Mouse (Mus musculus) 3134 (cell line): Measurements from ENCODE around the gene Gtsf1.

Experiments used
- DNase-seq: peaks from one replicate; pipeline ENCODE4 v3.0.0-alpha.2; 2011; ENCODE audit warnings: low spot score; ENCODE audit not compliant: insufficient read length; ENCODE audit errors: extremely low read depth

Gtsf1 gene

DNA sequence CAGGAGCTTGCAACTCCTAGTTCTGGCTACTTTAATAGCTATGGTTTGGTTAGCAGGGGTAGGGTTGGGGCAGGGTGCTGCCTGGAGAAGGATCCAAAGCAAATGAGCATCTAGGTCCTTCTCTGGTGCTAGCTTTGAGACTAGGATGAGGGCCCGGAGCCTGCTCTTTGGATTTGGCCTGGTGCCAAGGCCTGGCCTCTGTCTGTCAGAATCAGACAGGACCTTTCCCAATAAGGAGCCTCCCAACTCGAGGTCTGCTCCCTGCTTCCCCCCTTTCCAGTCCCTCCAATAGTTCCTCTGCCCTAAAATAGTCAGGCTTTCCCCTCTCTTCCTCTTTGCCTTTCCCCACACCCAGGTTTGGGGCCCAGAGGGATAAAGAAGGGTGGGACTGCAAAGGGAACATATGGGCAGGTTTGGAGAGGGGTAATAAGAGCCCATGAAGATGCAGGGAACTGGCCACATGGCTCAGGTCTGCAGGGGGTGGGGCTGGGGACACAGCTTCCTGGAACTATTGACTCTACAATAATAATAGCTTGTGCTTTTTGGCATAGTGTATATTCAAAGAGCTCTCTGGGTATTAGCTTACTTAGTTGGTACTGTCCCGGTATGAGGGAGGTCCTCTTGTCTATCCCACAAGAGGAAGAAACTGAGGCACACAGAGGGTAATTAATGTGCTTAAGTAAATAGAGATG, 51.5 kb downstream of the Gtsf1 start:
- no peak for DNase-seq

DNA sequence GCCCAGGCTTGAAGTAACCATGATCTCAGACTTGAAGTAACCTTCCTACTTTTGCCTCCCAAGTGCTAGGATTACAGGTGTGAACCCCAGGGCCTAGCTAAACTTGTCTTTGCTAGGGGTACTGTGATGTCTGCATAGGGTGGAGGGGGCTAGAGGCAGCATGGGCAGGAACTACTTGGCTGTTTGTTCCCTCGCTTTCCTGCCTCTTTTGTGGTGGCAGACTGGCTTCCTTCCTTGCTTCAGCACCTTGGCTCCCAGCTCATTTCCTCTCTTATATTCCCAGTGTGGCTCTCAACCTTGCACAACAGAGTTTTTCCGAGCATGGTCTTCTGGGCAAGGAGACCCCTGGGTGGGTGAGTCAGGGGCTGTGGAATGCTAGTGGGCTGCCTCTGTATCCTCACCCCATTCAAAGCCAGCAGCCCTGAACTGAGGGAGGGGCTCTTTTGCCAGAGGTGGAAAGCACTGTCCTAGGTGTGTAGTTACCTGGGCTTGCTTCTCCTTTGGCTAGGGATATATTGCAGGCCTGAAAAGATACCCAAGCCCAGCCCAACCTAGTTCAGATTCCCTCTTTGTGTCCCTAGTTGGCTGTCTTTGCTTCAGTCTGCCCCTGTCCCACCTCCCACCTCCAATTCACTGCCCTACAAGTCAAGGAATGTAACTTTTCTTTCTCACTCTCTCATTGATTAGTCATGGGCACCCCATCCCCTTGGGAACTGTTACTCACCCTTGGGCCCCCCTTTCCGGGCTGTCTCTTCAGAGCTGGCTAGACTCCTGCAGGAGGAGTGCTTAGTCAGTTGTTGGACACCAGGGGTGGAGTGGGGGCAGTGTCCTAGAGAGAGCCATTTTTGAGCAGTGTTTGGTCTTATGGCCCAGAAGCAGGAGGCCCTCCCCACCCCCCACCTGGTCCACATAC, 52.3 kb downstream of the Gtsf1 start:
- peak; percentile 72 for DNase-seq

DNA sequence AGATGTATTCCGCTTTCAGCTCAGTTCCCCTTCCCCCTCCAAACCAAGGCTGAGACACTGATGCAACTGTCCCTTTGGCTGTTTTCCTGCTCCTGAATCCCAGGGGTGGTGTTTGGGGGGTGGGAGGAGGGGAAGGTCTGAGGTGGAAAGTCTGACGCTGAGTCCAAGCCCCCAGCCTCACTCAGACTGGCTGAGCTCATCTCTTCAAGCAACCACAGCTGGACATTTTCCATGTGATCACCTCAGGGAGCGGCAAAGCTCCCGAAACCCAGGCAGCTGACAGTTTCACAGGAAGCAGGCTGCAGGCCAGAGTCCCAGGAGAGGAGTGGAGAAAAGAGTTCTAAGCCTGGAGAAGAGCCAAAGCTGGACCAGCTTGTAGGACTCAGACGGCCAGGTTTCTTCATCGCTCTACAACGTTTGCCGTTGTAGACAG, 53.4 kb downstream of the Gtsf1 start:
- DNase-seq, result peak; percentile 67

DNA sequence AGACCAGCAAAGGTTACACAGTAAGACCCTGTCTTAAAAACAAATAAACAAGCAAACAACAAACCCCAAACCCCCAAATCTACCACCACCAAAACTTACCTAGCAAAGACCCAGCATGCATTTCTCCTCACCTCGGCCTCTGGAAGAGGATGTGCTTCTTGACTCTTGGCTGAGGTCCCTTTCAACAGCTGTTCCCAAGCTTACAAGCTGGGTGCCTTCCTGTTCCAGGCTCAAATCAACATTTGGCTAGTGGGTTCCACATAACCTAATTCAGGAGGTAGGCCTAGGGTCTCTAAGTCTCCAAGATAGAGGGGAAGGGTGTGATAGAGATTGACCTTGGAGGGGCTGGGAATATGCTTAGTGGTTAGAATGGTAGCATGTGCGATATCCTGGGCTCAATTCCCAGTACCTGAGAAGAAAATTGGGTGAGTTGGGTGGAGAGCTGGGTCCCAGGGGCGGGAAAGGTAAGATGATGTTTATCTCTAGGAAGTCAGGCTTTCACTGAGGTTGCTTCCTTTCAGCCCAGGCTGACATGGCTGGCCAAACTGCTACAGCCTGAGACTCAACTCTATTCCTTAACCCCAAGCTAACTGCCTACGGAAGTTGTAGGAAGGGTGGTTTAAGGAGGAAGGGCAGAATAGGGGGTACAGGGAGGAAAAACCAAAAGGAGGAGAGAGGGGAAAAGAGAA, 55.0 kb downstream of the Gtsf1 start:
- no peak for DNase-seq

DNA sequence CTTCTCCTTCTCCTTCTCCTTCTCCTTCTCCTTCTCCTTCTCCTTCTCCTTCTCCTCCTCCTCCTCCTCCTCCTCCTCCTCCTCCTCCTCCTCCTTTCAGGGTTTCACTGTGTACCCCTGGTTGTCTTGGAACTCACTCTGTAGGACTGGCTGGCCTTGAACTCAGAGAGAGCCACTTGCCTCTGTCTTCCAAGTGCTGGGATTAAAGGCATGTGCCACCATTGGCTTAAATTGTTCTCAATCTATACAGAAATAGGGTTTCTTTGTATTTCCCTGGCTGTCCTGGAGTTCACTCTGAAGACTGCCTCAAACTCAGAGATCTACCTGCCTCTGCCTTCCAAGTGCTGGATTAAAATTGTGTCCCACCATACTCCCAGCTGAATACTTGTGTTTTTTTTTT, 57.8 kb downstream of the Gtsf1 start:
- no peak for DNase-seq

DNA sequence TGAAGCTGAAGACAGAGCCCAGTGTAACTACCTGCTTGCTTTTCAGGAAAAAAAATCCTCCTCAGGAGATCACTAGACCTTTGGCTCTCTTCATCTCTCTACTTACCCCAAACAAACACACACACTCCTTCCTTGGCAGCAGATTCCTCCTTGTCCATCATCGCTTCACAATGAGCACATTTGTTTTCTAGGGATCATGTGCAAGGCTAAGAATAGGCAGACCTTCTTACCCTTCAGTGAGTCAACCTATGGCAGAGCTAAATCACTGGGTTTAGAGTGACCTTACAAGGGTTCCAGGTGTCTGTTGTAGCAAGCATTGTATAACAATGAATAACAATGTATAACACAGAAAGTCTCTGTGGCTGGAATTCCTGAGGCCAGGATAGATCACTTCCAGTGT, 58.5 kb downstream of the Gtsf1 start:
- no peak for DNase-seq

DNA sequence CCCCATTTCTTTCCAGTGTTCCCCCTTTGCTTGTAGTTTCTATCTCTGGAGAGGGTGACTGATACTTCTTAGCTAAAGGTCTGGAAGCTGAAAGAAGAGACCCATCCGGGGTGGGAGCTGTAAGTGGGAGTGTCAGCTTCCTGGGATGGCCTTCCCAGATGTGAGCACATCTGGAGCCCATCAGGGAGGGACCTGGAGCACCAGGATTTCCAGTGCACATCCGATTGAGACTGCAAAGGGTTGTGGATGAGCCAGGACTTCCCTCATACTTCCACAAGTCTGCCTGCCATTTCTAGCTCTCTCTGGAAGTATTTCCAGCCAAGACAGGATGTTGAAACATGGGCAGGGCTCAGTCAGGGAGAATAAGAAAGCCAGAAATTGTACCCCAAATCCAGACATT, 59.1 kb downstream of the Gtsf1 start:
- DNase-seq, result no peak

DNA sequence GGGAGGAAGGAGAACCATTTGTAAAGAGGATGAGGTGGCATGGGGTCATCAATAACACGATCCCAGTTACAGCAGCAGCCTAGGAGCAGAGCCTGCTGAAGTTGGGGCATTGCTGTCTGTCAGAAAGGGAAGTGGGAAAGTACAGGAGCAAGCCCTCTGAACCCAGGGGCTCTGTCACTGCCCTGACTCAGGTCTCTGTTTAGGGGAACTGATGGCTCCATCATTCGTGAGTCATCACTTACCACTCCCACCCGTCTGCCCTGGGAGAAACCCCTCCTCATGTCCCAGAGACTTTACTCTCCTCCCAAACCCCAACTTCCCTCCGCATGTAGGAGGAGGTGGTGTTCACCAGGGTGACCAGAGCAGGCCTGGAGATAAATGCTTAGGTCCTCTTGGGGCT, 59.8 kb downstream of the Gtsf1 start:
- no peak for DNase-seq

DNA sequence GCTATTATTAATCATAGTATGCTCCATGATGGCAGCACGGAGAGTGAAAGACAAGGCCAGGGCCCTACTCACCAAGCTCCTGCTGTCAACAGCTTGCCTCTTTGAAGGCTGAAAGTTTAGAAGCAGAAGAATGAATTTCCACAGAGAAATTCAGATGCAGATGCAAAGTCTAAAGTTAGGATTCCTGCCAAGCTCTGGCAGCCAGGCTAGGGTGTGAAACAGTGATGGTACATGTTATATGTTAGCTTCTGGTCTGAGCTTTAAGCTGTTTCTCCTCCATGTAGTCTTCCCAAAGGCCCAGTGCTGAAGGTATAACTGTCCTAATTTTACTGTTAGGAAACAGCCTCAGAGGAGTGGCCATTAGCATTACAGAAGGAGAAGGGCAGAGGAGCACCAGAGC, 61.1 kb downstream of the Gtsf1 start:
- DNase-seq, result no peak

DNA sequence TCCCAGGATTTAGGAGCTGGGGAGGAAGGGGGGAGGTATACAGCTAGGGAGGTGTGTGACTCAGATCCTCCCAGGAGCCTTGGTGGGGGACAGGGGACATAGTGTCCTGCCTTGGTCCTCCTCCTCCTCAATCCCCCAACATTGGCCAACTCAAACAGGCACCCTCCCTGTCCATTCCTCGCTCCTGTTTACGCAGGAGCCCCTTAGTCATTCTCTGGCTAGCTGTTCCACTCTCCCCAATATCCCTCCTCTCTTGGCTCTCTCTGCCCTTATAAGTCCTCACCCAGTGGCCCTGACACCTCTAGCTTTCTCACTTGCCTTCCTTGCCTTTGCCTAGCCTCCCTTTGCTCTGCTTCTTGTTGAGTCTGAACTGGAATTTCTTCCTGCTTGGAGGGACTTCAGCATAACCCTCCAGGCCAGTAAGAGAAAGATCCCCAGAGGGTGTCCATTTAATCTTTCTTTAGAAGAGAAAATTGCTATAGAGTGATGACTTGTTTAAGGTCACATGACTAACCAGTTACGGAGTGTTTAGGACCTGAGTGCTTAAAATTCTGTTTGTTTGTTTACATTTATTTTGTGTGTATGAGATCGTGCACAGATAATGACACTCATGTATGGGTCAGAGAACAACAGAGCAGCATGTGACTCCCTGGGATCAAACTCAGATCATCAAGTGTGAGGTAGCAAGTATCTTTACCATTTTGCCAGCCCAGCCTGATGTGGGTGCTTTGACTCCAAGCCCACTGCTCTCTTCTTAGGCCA, 61.9 kb downstream of the Gtsf1 start:
- no peak for DNase-seq

DNA sequence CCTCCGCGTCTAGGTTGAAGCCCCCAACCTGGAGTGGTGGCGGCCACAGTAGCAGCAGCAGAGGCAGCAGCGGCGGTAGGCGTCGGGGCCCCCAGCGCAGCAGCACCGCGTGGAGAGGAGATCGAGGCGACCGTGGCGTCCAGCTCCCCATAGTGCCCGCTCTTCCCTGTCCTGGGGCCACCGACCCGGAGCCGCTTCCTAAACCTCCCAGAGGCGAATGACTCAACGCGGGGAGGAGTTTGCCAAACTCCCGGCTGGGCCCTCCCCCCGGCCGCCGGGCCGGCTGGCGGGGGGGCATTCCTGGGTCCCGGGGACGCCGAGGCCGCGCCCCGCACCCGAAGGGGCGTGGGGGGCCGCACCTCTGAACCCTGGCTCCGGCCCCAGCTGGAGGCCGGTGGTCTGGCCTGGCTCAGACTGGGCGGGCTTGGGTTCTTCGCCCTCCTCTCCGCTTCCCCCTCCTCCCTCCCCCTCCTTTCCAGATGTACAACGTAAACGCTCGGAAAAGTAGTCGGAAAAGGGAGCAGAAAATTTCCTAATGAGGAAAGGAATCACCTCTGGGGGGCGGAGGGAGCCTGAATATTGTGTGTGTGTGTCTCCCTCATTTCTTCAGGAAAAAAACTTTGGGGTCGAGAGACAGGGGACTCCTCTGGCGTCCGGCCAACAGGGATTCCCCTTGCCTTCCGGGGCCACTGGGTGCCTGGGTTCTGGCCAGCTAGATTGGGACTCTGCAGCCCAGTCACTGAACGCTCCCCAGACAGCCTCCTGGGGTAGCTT, 63.7 kb downstream of the Gtsf1 start, which contains the start of gene Itga5:
Itga5 (minus strand) TSS at position 388 of the 774 bp plus-strand sequence.
- peak; percentile 89 for DNase-seq

DNA sequence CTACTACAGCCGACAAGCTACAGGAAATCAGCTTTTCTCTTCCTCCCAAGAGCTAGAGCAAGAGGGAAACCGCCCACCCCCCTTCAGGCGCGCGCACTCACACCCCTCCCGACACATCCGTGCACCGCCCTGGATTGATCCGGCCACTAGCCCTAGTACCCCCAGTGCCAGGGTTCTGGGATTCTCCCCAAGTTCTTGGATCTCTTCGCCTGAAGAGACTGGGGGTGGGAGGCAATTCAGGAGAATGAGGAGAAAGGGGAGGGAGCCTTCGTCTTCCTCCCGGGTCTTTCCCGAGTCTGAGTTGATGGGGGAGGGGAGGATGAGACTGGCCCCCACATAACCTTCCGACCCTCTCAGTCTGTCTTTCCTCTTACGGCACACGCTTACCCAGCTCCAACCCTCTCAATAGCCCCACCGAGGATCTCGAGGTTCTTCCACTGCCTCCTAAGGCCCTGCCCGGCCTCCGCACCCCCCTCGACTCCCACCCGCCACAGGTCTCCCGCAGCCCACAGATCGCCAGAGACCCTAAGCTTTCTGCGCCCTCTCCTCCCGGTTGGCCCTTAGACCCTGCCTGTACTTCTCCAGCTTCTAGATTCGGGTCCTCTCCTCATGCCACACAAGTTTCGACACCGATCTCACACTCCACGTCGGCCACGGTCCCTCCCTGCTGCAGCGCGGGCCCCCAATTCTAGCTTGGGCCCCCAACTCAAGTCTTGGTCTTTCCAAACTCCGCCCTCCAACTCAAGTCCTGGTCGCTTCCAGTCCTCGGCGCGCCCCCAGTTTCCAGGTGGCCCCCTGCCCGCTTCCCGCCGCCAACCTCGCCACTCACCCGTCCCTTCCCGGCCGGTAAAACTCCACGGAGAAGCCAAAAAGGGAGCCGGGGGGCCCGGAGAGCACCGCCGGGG, 64.5 kb downstream of the Gtsf1 start:
- DNase-seq, result peak; percentile 62

DNA sequence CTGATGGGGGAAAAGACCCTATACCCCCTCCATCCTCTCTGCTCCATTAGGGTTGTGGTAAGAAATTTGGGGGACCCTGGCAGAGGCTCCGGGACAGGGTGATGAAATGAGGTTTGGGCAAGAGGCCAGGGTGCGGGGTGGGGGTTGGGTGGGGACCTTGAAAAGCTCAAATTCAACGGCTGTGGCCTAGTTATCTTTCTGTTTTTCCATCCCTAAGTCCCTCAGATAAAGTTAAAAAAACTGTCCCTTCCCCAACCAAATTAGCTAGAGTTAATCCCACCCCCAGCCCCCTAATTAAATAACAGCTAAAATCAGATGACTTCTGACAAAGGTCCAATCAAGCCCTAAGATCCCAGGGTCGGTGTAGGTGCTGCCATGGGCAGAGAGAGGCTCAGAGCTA, 65.5 kb downstream of the Gtsf1 start:
- DNase-seq, result no peak

DNA sequence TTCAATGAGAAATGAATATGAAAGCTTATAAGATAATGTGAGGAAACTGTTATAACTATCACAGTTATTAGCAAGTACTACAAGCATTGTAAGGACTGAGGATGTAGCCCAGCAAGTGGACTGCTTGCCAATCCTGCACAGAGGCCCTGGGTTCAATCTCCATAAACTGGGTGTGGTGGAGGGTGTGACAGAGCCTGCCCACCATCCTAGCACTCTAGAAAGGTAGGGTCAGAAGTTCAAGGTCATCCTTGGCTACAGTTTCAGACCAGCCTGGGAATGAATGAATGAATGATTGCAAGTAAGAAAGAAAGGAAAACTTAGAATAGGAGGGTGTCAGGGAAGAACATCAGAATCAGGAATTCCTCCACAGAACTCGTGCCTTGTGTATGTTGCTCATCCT, 66.5 kb downstream of the Gtsf1 start:
- no peak for DNase-seq

DNA sequence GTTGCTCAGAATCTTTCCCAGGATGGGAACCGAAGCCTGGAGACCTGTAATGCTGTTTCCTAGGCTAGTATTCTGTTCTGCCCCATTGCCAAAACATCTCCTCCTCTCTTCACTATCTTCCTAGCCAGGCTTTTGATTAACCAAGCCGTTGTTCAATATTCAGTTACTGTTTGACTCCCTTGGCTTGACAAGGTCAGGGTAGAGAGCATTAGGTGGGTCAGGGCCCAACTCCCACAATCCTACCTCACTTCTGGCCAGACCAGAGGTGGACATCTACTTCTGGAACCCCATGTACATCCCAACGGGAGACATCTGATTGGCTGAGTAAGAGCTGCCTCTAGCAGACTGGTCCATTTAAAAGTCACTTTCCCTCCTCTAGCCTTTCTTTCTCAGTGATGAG, 67.3 kb downstream of the Gtsf1 start:
- DNase-seq, result no peak

DNA sequence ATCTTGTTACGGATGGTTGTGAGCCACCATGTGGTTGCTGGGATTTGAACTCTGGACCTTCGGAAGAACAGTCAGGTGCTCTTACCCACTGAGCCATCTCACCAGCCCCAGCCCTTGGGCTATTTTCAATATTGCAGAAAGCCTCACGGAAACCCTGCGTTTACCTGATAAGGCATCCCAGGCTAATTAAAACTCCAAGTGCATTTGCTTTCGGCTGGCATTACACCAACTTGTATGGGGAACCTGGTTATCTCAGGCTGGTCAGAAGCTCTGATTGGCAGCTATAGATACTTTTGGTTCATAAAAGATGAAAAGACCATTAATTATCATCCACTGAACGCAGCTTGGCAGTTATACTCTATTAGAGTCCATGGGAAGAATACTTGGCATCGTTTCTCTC, 67.9 kb downstream of the Gtsf1 start:
- no peak for DNase-seq

DNA sequence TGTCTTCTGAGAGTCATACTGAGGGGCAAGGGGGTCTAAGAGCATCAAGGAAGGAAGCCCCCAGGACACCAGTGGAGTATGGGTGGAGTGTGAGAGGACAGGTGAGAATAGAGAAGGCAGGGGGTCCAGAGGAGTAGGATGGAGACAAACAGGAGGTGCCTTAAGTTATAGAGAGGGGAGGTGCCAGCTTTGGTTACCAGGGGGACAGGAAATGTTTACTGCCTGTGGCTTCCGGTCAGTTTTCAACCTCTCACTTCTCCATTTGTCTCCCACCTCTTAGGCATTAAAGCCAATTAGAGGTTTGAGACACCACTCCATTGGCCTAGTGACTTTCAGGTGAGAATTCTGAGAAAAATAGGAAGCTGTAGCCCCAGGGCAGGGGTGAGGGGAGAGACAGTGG, 69.0 kb downstream of the Gtsf1 start:
- DNase-seq, result no peak

DNA sequence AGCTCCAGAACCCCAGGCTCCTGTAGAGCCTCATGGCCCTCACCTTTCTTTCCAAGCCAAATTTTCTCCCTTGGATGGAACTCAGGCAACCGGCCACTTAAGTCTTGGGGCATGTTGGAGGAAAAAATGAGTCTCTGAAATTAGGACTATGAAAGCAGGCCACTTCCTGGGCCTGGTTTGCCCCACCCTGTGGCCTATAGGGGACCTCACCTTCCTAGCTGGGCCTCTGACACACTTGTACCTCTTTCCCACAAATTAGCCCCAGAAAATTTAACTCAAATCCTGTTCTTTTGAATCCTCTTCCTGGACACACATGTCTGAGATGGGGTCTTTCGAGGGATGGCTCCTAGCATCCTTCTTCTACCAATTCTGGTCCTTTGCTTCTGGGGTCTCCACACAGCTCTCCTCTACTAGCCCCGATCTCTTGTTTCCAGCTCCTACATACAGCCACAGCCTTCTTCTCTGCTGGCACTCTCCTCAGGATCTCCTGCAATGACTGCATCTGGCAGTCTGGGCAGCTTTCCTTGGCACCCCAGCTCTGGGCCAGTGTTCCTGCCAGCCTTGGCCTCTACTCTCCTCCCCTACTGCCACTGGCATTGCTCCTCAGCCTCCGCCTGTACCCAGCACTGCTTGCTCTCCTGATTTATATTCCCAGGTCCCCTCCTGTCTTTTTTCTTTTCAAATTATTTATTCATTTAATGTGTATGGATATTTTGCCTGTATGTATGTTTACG, 70.2 kb downstream of the Gtsf1 start:
- DNase-seq, result peak; percentile 40
